Mouse (Mus musculus): ENCODE measurements at regions not wholly inside any gene's neighbourhood (a gene's known extent, or its start where the extent isn't known, plus 50 kb on each side); places are given as distances from the start of the nearest gene placed in this dataset.

GRCm38 (mm10) chr12:26071610-26072009, 343.4 kb downstream of the Rnf144a start:
- WGBS, result 1% methylated on average over 3 of the region's 3 CpGs
- Histone ChIP-seq H3K4me3 (ENCODE audit: low read depth, low read length) (no peak overlapping the region), H3K27ac (replicated peaks; ENCODE audit: low read depth, low read length) (no peak overlapping the region), H3K9ac (ENCODE audit: low read depth, low read length) (no peak overlapping the region), H3K4me2 (ENCODE audit: low read depth, low read length) (peak overlapping the region; percentile 32; the same call in 1 of the 2 replicates), H3K9me3 (ENCODE audit: control insufficient read depth, low read length) (no peaks in the 10 kb centered on the region), H3K36me3 (ENCODE audit: control insufficient read depth, insufficient read depth, low read length) (no peaks in the 10 kb centered on the region), H3K4me1 (ENCODE audit: control insufficient read depth, insufficient read depth, low read length) (peaks cover 10% of the 10 kb centered on the region), H3K27me3 (replicated peaks; ENCODE audit: control insufficient read depth, insufficient read depth, low read length) (peaks cover 2% of the 10 kb centered on the region)
- ATAC-seq (ENCODE audit: low read depth), result no peak
- DNase-seq (ENCODE audit: low spot score), result peak; percentile 81

GRCm38 (mm10) chr12:26068685-26069008, 346.4 kb downstream of the Rnf144a start:
- H3K4me2 ChIP-seq (ENCODE audit: low read depth, low read length), result peak overlapping the region; percentile 53; the same call in 1 of the 2 replicates
- 39% methylated on average over 4 of the region's 4 CpGs for WGBS
- H3K4me3 ChIP-seq (ENCODE audit: low read depth, low read length), result peak overlapping the region; percentile 14; the same call in 1 of the 2 replicates
- H3K4me1 ChIP-seq (ENCODE audit: control insufficient read depth, insufficient read depth, low read length), result peaks cover 10% of the 10 kb centered on the region
- no peak overlapping the region for H3K27ac ChIP-seq (replicated peaks; ENCODE audit: low read depth, low read length)
- no peak for DNase-seq (ENCODE audit: low spot score)
- H3K36me3 ChIP-seq (ENCODE audit: control insufficient read depth, insufficient read depth, low read length), result no peaks in the 10 kb centered on the region
- ATAC-seq (ENCODE audit: low read depth), result no peak
- H3K9me3 ChIP-seq (ENCODE audit: control insufficient read depth, low read length), result no peaks in the 10 kb centered on the region
- H3K9ac ChIP-seq (ENCODE audit: low read depth, low read length), result peak overlapping the region; percentile 7; the same call in 1 of the 2 replicates
- H3K27me3 ChIP-seq (replicated peaks; ENCODE audit: control insufficient read depth, insufficient read depth, low read length), result no peaks in the 10 kb centered on the region; the same call in none of the 2 replicates

GRCm38 (mm10) chr12:26067866-26068684, 347.0 kb downstream of the Rnf144a start:
- Histone ChIP-seq H3K4me2 (ENCODE audit: low read depth, low read length) (peak overlapping the region; percentile 53), H3K4me1 (ENCODE audit: control insufficient read depth, insufficient read depth, low read length) (peaks cover 10% of the 10 kb centered on the region), H3K9ac (ENCODE audit: low read depth, low read length) (peak overlapping the region; percentile 7), H3K27me3 (replicated peaks; ENCODE audit: control insufficient read depth, insufficient read depth, low read length) (no peaks in the 10 kb centered on the region; the same call in none of the 2 replicates), H3K27ac (replicated peaks; ENCODE audit: low read depth, low read length) (no peak overlapping the region), H3K9me3 (ENCODE audit: control insufficient read depth, low read length) (no peaks in the 10 kb centered on the region), H3K36me3 (ENCODE audit: control insufficient read depth, insufficient read depth, low read length) (no peaks in the 10 kb centered on the region), H3K4me3 (ENCODE audit: low read depth, low read length) (peak overlapping the region; percentile 14; the same call in 1 of the 2 replicates)
- DNase-seq (ENCODE audit: low spot score) (peak; percentile 40), ATAC-seq (ENCODE audit: low read depth) (no peak)
- WGBS, result 12% methylated on average over 21 of the region's 24 CpGs

- Histone ChIP-seq H3K27me3 (replicated peaks; ENCODE audit: control insufficient read depth, insufficient read depth, low read length) (no peaks in the 10 kb centered on the region), H3K9me3 (ENCODE audit: control insufficient read depth, low read length) (no peaks in the 10 kb centered on the region), H3K27ac (replicated peaks; ENCODE audit: low read depth, low read length) (no peak overlapping the region), H3K4me3 (ENCODE audit: low read depth, low read length) (no peak overlapping the region), H3K36me3 (ENCODE audit: control insufficient read depth, insufficient read depth, low read length) (no peaks in the 10 kb centered on the region), H3K4me1 (ENCODE audit: control insufficient read depth, insufficient read depth, low read length) (no peaks in the 10 kb centered on the region), H3K9ac (ENCODE audit: low read depth, low read length) (no peak overlapping the region), H3K4me2 (ENCODE audit: low read depth, low read length) (no peak overlapping the region)
- WGBS, result 46% methylated on average over 3 of the region's 3 CpGs
- ATAC-seq (ENCODE audit: low read depth) (no peak), DNase-seq (ENCODE audit: low spot score) (no peak)
These were observed 354.7 kb downstream of the Rnf144a start for GRCm38 (mm10) chr12:26060378-26060777.

- ATAC-seq (ENCODE audit: low read depth), result no peak
- 88% methylated on average over 4 of the region's 4 CpGs for WGBS
- H3K9ac ChIP-seq (ENCODE audit: low read depth, low read length), result no peak overlapping the region
These were observed 356.0 kb downstream of the Rnf144a start for GRCm38 (mm10) chr12:26059090-26059489.

GRCm38 (mm10) chr12:26057491-26058054, 357.5 kb downstream of the Rnf144a start:
- Histone ChIP-seq H3K9me3 (ENCODE audit: control insufficient read depth, low read length) (no peaks in the 10 kb centered on the region), H3K4me2 (ENCODE audit: low read depth, low read length) (no peak overlapping the region), H3K4me1 (ENCODE audit: control insufficient read depth, insufficient read depth, low read length) (no peaks in the 10 kb centered on the region), H3K27me3 (replicated peaks; ENCODE audit: control insufficient read depth, insufficient read depth, low read length) (no peaks in the 10 kb centered on the region), H3K27ac (replicated peaks; ENCODE audit: low read depth, low read length) (no peak overlapping the region), H3K9ac (ENCODE audit: low read depth, low read length) (no peak overlapping the region), H3K36me3 (ENCODE audit: control insufficient read depth, insufficient read depth, low read length) (no peaks in the 10 kb centered on the region), H3K4me3 (ENCODE audit: low read depth, low read length) (no peak overlapping the region)
- 82% methylated on average over 9 of the region's 9 CpGs for WGBS
- no peak for ATAC-seq (ENCODE audit: low read depth)
- DNase-seq (ENCODE audit: low spot score), result no peak

More at GRCm38 (mm10) chr12:26059090-26059489, 356.0 kb downstream of the Rnf144a start:
- DNase-seq (ENCODE audit: low spot score), result no peak
- Histone ChIP-seq H3K4me3 (ENCODE audit: low read depth, low read length) (no peak overlapping the region), H3K4me2 (ENCODE audit: low read depth, low read length) (no peak overlapping the region), H3K27ac (replicated peaks; ENCODE audit: low read depth, low read length) (no peak overlapping the region), H3K27me3 (replicated peaks; ENCODE audit: control insufficient read depth, insufficient read depth, low read length) (no peaks in the 10 kb centered on the region), H3K4me1 (ENCODE audit: control insufficient read depth, insufficient read depth, low read length) (no peaks in the 10 kb centered on the region), H3K9me3 (ENCODE audit: control insufficient read depth, low read length) (no peaks in the 10 kb centered on the region), H3K36me3 (ENCODE audit: control insufficient read depth, insufficient read depth, low read length) (no peaks in the 10 kb centered on the region)

GRCm38 (mm10) chr12:26046991-26047390, 368.1 kb downstream of the Rnf144a start:
- Histone ChIP-seq H3K36me3 (ENCODE audit: control insufficient read depth, insufficient read depth, low read length) (no peaks in the 10 kb centered on the region), H3K4me2 (ENCODE audit: low read depth, low read length) (no peak overlapping the region), H3K4me3 (ENCODE audit: low read depth, low read length) (no peak overlapping the region), H3K27me3 (replicated peaks; ENCODE audit: control insufficient read depth, insufficient read depth, low read length) (no peaks in the 10 kb centered on the region), H3K27ac (replicated peaks; ENCODE audit: low read depth, low read length) (no peak overlapping the region), H3K4me1 (ENCODE audit: control insufficient read depth, insufficient read depth, low read length) (no peaks in the 10 kb centered on the region), H3K9ac (ENCODE audit: low read depth, low read length) (no peak overlapping the region), H3K9me3 (ENCODE audit: control insufficient read depth, low read length) (no peaks in the 10 kb centered on the region)
- WGBS, result 78% methylated on average over 6 of the region's 6 CpGs
- no peak for ATAC-seq (ENCODE audit: low read depth)
- DNase-seq (ENCODE audit: low spot score), result no peak

- H3K36me3 ChIP-seq (ENCODE audit: control insufficient read depth, insufficient read depth, low read length), result no peaks in the 10 kb centered on the region
- DNase-seq (ENCODE audit: low spot score) (no peak), ATAC-seq (ENCODE audit: low read depth) (no peak)
- no peaks in the 10 kb centered on the region for H3K27me3 ChIP-seq (replicated peaks; ENCODE audit: control insufficient read depth, insufficient read depth, low read length)
- H3K4me2 ChIP-seq (ENCODE audit: low read depth, low read length), result no peak overlapping the region
- H3K9me3 ChIP-seq (ENCODE audit: control insufficient read depth, low read length), result no peaks in the 10 kb centered on the region
- no peaks in the 10 kb centered on the region for H3K4me1 ChIP-seq (ENCODE audit: control insufficient read depth, insufficient read depth, low read length)
- H3K4me3 ChIP-seq (ENCODE audit: low read depth, low read length), result no peak overlapping the region
- H3K27ac ChIP-seq (replicated peaks; ENCODE audit: low read depth, low read length), result no peak overlapping the region
- no peak overlapping the region for H3K9ac ChIP-seq (ENCODE audit: low read depth, low read length)
- 88% methylated on average over 1 of the region's 1 CpGs for WGBS
These were observed 369.7 kb downstream of the Rnf144a start for GRCm38 (mm10) chr12:26045321-26045720.

Data from embryonic facial prominence, embryonic 14.5 days (tissue).